Mouse (Mus musculus): ENCODE data around the gene Tead3.

- TF ChIP-seq CTCF (IDR thresholded peaks at IDR 0.05; ENCODE audit: low read depth) (no peak), EP300 (IDR thresholded peaks at IDR 0.05; ENCODE audit: low read depth) (no peak)
These were observed 6.5 kb downstream of the Tead3 start for GRCm38 (mm10) chr17:28344050-28344607.

Data from liver, embryonic 14.5 days (tissue).